Mouse (Mus musculus): Measurements from ENCODE around the gene Rbms3. TPM values are rescaled to one million over a fixed set of nuclear protein-coding genes. Genes with fewer than 3 reads are reported as not detected.
A peak's percentile ranks its signal among the peaks of the same experiment; 100 is the strongest.

The Rbms3 gene
- total RNA-seq, 2 experiments from 2014 or later: 47.3 to 59.2 TPM

DNA sequence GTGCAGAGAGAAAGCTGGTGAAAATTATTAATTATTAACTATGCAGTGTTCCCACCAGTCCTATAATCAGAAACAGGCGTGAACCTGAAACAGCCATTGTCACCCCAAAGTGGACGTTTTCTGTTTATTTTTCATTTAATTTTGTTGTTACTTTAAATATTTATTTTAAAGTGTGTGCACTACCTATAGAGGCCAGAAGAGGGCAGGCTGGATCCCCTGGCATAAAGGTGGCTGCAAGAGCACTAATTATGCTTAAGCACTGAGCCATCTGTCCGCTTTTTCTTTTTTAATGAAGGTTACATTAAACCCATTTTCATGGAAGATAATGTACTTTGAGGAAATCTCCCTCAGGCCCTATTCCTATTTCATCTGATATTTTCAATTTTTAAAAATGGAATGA is 563.2 kb downstream of the Rbms3 start:
- DNase-seq (ENCODE audit: low spot score in 2 of 2): no peak

DNA sequence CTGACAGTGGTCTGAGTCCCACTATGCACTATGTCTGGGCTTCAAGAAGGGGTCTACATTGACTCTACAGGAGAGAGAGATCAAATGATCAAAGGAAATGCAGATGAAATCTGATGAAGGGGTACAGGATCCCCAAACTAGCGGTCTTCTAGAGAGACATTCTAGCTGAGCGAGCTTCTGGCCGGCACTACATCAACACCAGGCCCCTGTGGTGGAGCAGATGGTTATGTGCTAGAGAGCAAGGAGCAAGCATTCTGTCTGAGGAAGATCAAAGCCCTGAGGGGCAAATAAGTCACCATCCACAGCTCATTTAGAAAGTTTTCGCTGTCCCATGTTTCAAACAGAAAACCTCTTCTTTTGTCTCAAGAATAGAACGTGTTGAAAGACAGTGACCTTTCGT is 564.1 kb downstream of the Rbms3 start:
- DNase-seq (ENCODE audit: low spot score in 2 of 2): no peak

DNA sequence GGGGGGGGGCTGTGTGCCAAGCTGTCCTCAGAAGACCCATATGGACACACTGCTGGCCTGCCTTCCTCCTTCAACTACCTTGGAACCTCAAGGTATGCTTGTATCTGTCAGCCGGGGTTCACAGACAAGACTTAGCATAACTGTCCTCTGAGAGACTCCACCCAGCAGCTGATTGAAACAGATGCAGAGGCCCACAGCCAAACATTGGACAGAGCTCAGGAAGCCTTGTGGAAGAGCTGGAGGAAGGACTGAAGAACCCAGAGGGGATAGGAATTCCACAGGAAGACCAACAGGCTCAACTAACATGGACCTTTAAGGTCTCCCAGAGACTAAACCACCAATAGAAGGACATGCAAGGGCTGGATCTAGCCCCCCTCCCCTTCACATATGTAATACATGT is 570.1 kb downstream of the Rbms3 start:
- DNase-seq (ENCODE audit: low spot score in 2 of 2): no peak

GRCm38 (mm10) chr9:117059135-117059534 is 570.6 kb downstream of the Rbms3 start:
- no peak for DNase-seq (ENCODE audit: low spot score in 2 of 2)

DNA sequence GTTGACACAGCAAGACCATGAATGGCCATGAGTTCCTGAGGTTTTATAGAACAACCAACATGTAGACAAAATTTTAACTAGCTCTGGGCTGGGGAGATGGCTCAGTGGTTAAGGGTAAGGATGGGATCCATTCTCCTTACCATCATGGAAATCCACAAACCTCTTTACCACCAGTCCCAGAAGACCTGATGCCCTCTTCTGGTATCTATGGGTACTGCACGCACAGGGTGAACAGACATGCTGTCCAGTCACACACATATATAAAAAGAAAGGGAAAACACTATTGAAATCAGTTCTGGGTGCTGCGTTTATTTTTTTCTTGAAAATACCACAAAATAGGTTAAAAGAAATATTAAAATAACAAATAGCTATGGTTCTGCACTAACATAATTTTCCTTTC is 577.8 kb downstream of the Rbms3 start:
- DNase-seq (ENCODE audit: low spot score in 2 of 2): no peak

- no peak for DNase-seq (ENCODE audit: low spot score in 2 of 2)
These were observed 581.1 kb downstream of the Rbms3 start for GRCm38 (mm10) chr9:117048641-117049040.

GRCm38 (mm10) chr9:117041993-117042366 is 587.7 kb downstream of the Rbms3 start:
- no peak for DNase-seq (ENCODE audit: low spot score in 2 of 2)

- no peak for DNase-seq (ENCODE audit: low spot score in 2 of 2)
These were observed 588.3 kb downstream of the Rbms3 start for GRCm38 (mm10) chr9:117041291-117041992.

- peak in 1 of 2 experiments; percentile 28 for DNase-seq (ENCODE audit: low spot score in 2 of 2)
These were observed 589.7 kb downstream of the Rbms3 start for GRCm38 (mm10) chr9:117039941-117040453.

GRCm38 (mm10) chr9:117032690-117033089 is 597.0 kb downstream of the Rbms3 start:
- DNase-seq (ENCODE audit: low spot score in 2 of 2): no peak

DNA sequence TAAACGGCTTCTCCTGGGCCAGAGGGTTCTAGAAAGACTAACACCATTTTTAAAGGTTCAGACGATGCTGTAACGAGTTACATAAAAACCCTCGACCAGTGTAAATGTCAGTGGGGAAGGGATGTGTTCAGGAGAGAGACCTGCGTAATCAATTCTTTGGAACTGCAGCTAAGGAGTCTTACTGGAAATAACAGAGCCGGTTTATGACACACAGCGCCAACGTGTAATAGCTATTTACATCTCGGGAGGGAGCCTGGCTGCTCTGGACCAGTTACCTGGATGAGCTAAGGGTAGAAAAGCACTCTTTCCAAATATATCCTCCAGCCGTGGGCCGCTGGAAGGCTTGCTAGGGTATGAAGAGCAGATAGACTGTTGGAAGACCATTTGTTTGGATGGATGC is 598.5 kb downstream of the Rbms3 start:
- no peak for DNase-seq (ENCODE audit: low spot score in 2 of 2)

GRCm38 (mm10) chr9:117030837-117031236 is 598.9 kb downstream of the Rbms3 start:
- DNase-seq (ENCODE audit: low spot score in 2 of 2): peak; percentile 65 to 86

GRCm38 (mm10) chr9:117029953-117030352 is 599.8 kb downstream of the Rbms3 start:
- DNase-seq (ENCODE audit: low spot score in 2 of 2): no peak

GRCm38 (mm10) chr9:117028586-117028985 is 601.1 kb downstream of the Rbms3 start:
- no peak for DNase-seq (ENCODE audit: low spot score in 2 of 2)

GRCm38 (mm10) chr9:117022086-117022485 is 607.6 kb downstream of the Rbms3 start:
- no peak for DNase-seq (ENCODE audit: low spot score in 2 of 2)

DNA sequence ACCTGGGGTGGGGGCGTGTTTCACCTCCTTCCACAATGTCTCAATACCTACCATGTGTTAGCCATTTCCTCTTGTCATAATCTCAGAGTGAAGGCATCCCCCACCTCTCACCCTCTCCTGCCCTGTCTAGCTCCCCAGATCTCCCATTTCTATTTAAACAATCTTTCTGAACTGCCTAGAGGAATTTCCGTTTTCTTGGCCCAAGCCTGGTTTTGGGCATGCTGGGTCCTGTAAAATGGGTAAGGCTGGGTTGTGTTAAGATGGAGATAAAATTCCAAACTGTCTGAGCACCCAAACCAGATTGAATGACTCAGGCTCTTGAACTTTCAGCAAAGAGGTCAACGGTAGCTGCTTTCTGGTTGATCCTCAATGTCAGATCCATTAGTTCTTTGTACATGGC is 608.2 kb downstream of the Rbms3 start:
- DNase-seq (ENCODE audit: low spot score in 2 of 2): no peak

DNA sequence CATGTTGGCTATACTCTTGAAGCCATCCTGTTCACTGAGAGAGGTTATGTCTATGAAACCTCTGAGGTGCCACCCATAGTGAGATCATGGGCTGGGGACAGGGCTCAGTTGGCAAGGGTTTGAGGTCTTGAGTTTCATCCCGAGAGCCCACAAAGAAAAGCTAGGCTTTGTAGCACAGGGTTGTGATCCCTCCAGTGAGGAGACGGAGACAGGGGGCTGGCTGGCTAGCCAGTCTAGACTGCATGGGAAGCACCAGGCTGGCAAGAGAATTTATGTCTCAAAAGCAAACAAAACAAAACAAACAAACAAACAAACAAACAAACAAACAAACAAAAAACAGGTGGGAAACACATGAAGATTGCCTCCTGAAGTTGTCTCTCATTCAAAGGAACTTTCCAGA is 609.5 kb downstream of the Rbms3 start:
- DNase-seq (ENCODE audit: low spot score in 2 of 2): no peak

DNA sequence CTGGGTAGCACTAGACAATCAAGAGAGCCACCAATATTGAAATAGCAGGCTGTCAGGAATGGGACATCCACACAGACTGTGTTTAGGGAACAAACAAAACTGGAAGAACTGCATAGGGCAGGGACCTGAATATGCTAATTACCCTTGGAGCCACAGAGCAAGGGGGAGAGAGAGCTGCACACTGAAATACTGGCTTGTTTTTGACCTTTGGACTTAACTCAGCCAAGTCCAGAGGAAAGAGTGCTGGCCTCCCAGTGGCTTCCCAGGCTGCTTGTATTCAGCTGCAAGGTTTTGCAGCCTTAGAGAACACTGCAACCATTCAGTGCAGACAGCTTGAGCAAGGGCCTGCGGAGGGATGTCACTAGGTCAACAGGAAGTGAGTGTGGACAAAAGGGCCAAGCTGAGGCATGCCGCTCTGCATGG is 611.0 kb downstream of the Rbms3 start:
- no peak for DNase-seq (ENCODE audit: low spot score in 2 of 2)

GRCm38 (mm10) chr9:117018301-117018700 is 611.4 kb downstream of the Rbms3 start:
- no peak for DNase-seq (ENCODE audit: low spot score in 2 of 2)

DNA sequence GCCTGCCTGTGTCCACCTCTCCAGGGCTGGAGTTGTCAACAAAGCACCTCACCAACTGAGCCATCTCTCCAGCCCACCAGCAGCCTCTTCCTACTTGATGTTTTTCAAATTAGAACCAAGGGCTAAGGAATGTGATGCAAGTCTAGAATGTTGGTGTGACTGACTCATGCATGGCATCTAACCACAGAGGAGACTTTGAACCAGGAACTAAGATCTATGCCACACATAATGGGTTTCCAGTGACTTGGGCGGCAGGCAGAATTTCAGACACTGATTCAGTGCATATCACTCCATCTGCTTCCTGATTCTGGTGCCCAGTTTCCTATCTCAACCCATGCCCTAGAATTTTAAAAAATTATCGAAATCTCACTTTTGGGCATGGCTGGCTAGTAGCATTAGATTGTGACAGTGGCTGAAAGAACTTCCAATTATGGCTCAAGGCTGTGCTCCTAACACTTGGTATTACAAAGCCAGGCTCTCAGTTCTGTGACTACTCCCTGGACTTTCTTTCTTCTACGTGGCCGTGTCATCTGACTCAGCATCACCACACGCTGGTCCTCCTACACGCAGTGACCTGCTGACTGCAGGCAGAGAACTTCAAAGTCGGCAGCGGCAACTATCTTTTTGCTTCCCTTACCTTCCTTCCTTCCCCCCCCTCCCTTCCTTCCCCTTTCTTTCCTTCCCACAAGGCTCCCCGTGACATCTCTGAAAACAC is 613.0 kb downstream of the Rbms3 start:
- no peak for DNase-seq (ENCODE audit: low spot score in 2 of 2)

GRCm38 (mm10) chr9:117013386-117013785 is 616.3 kb downstream of the Rbms3 start:
- DNase-seq (ENCODE audit: low spot score in 2 of 2): no peak

DNA sequence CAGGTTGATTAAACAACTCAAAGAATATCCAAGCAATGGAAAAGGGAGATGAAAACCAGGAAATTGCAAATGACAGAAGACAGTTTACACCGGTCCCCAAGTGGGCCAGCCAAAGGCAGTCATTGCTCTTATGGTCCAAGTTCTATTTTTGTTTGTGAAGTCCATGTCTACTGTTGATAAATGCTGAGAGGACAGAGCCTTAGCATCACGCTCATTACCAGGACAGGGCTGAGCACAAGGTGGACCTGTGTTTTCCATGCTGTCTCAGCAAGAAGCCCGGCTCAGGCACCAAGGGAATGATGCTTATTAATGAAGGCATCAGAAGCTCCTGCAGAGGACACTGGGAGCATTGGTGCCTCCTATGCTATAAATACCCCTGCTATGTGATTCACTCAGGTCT is 618.9 kb downstream of the Rbms3 start:
- no peak for DNase-seq (ENCODE audit: low spot score in 2 of 2)

- DNase-seq (ENCODE audit: low spot score in 2 of 2): no peak
These were observed 621.5 kb downstream of the Rbms3 start for GRCm38 (mm10) chr9:117008194-117008593.
